Mouse (Mus musculus): ENCODE data around the gene Plekhm1.

DNA sequence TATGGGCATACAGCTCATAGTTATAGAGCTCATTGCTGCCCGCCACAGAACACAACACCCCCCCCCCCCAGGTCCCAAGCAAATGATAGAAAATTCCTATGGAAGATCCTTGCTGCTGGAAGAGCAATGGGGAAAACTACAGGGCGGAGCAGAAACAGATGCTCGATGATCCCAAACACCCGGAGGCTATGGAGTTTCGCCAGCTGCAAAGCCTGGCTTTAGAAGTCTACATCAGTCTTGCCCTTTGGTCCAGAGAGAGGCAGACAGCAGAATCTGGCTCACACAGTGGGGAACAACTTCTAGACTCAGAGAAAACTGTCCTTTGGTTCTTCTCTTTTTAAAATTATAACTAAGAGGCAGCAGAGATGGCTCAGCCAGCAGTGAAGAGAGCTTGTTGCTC lies 76.9 kb downstream of the Plekhm1 start:
- TF ChIP-seq CTCF (conservative IDR thresholded peaks at IDR 0.05; ENCODE audit: low read length) (no peak), NANOG (IDR thresholded peaks at IDR 0.05; ENCODE audit: borderline replicate concordance, low read length) (no peak)

Measured in E14TG2a.4 (cell line).